Mouse (Mus musculus) forebrain, postnatal 0 days (tissue): Measurements from ENCODE around the gene Hoxa2. TPM values are rescaled to one million over a fixed set of nuclear protein-coding genes. Genes with fewer than 3 reads are reported as not detected.

ENCODE experiments used
- ATAC-seq: fragments of 200-750 bp; cut with Nextera tagmentation; 2 replicates; pipeline ENCODE4 v1.8.0; 2017; ENCODE audit warnings: mild to moderate bottlenecking, moderate library complexity
- DNase-seq: peaks from one replicate; pipeline ENCODE4 v3.0.0-alpha.2; 2015
- H3K27ac ChIP-seq: fragments of 300-500 bp; sonication (generic); 2 replicates; pipeline ENCODE4 v1.5.1; 2014; ENCODE audit warnings: low read depth, mild to moderate bottlenecking, antibody characterized with exemption, low read length, moderate library complexity, mixed read lengths
- H3K27me3 ChIP-seq: fragments of 300-500 bp; sonication (generic); 2 replicates; pipeline ENCODE4 v1.6.1; 2014; ENCODE audit warnings: mild to moderate bottlenecking, low read length, mixed read lengths; ENCODE audit not compliant: insufficient read depth
- H3K36me3 ChIP-seq: fragments of 300-500 bp; sonication (generic); 2 replicates; pipeline ENCODE4 v1.6.1; 2014; ENCODE audit warnings: mild to moderate bottlenecking, moderate library complexity; ENCODE audit not compliant: insufficient read depth
- H3K4me1 ChIP-seq: fragments of 300-500 bp; sonication (generic); 2 replicates; pipeline ENCODE4 v1.6.1; 2014; ENCODE audit warnings: antibody characterized with exemption; ENCODE audit not compliant: insufficient read depth
- H3K4me2 ChIP-seq: fragments of 300-500 bp; sonication (generic); 2 replicates; pipeline ENCODE4 v1.6.1; 2014; ENCODE audit warnings: low read depth, mild to moderate bottlenecking, moderate library complexity
- H3K4me3 ChIP-seq: fragments of 300-500 bp; sonication (generic); 2 replicates; pipeline ENCODE4 v1.5.1; 2014; ENCODE audit warnings: low read depth, low read length, mixed read lengths
- H3K9ac ChIP-seq: fragments of 300-500 bp; sonication (generic); 2 replicates; pipeline ENCODE4 v1.6.1; 2014; ENCODE audit warnings: mild to moderate bottlenecking
- H3K9me3 ChIP-seq: fragments of 300-500 bp; sonication (generic); 2 replicates; pipeline ENCODE4 v1.6.1; 2016; ENCODE audit warnings: low read length
- CTCF ChIP-seq: sonication (generic); IDR thresholded peaks from 2 replicates; pipeline ENCODE4 v1.5.1; 2016; ENCODE audit warnings: antibody characterized with exemption, control low read depth, low read depth
- WGBS: fragments of 180-500 bp; shearing (Covaris S2); extraction: QIAGEN DNeasy Blood & Tissue Kit; methylation state at CpG from one replicate; pipeline ENCODE4 v1.1.7; 2014; 5-methylcytosine and 5-hydroxymethylcytosine counted together
- polyA plus RNA-seq: library from polyadenylated mRNA; unstranded; fragments of >200 nt; fragmentation: Nextera tagmentation; extraction: Ambion mirVana; gene quantifications from 2 replicates; pipeline ENCODE4 v1.2.1, GENCODE M21; 2015
- total RNA-seq: library from RNA; depleted of rRNA; stranded (reverse); fragments of >200 nt; gene quantifications from 2 replicates; pipeline ENCODE4 v1.2.3, GENCODE M21; 2014

The Hoxa2 gene
- total and polyA plus RNA-seq, 2 experiments from 2014 or later, result not detected

DNA sequence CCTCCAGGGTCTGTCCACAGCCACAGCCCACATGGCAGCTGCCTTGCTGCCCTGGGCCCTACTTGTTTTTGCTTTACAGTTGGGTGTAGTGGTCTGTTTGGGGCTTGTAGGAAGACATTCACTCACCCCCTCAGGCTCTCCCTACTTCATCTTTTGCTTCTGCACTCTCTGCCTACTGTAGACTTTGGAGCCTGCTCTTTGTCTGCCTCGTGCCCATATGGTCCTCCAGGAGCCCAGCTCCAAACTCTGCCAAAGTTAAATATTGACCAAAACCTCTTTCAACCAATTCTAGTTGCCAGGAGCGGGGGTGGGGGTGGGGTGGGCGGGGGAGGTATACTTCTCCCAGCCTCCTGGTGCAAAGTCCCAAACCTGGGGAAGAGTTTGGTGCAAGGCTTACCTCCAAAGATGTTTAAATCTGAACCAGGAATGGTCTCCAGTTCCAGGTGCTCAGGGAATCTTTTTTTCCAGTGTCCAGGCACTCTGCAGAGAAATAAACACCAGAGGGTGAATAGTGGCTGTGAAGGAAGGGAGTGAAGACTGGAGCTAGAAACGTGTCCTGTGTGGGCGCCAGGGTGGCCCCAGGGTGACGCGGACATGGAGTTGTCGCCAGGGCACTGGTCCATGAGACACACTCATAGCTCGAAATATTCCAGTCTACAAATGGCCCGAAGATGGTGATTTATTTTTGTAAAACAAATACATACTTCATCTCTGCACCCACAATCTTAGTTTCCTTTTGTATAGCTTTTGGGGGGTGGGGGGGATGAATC lies 18.9 kb upstream of the Hoxa2 start:
- WGBS, result 7% methylated on average over 10 of the region's 10 CpGs
- no peak overlapping the region for H3K27ac ChIP-seq
- DNase-seq, result no peak
- H3K4me1 ChIP-seq, result no peaks in the 10 kb centered on the region
- no peak for TF ChIP-seq CTCF
- no peaks in the 10 kb centered on the region for H3K36me3 ChIP-seq
- H3K9me3 ChIP-seq, result no peaks in the 10 kb centered on the region
- no peak overlapping the region for H3K4me3 ChIP-seq
- H3K27me3 ChIP-seq, result peaks cover 100% of the 10 kb centered on the region
- H3K9ac ChIP-seq, result no peak overlapping the region
- no peak overlapping the region for H3K4me2 ChIP-seq
- no peak for ATAC-seq

DNA sequence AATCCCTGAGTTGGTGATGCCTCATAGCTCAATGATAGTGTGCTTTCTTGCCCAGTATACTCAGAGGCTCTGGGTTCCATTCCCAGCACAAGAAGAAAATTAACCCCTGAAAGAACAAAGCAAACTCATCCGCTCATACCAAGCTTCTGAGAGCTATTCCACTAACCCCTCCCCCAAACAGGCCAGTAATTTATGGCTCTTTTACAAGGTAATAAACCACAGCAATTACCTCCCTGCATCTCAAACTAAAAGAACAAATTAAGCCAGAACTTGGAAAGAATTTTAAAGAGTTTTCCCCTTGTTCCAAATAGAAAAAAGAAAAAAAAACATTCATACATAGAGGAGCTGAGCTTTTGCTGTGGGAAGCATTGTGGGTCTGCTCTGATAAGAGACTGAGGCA lies 18.2 kb upstream of the Hoxa2 start:
- no peaks in the 10 kb centered on the region for H3K4me1 ChIP-seq
- peaks cover 100% of the 10 kb centered on the region for H3K27me3 ChIP-seq
- H3K4me3 ChIP-seq, result no peak overlapping the region
- ATAC-seq (no peak), DNase-seq (no peak)
- whole genome bisulfite sequencing, result 0% methylated on average over 1 of the region's 1 CpGs
- H3K36me3 ChIP-seq, result no peaks in the 10 kb centered on the region
- no peak overlapping the region for H3K4me2 ChIP-seq
- H3K27ac ChIP-seq, result no peak overlapping the region
- no peak overlapping the region for H3K9ac ChIP-seq
- TF ChIP-seq CTCF, result no peak
- no peaks in the 10 kb centered on the region for H3K9me3 ChIP-seq

DNA sequence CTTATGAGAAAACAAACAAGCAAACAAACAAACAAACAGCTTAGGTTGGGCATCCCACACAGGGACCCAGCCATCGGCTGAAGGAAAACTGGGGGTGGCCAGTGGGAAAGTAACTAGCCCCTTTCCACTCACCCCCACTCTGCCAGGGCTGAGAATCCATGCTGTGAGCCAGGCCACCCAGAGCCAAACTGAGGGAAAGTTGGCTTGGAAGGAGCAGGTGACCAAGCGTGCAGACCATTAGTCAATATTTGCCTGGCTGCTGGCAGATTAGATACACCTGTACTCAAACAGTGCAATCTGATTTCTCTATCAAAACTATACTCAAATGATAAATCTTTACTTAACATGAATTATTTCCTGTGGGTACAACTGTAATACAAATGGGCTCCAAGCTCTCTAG lies 17.4 kb upstream of the Hoxa2 start:
- no peak for DNase-seq
- TF ChIP-seq CTCF, result no peak
- Histone ChIP-seq H3K27ac (no peak overlapping the region), H3K4me3 (no peak overlapping the region), H3K9me3 (no peaks in the 10 kb centered on the region), H3K4me2 (no peak overlapping the region), H3K36me3 (no peaks in the 10 kb centered on the region), H3K27me3 (peaks cover 99% of the 10 kb centered on the region), H3K4me1 (no peaks in the 10 kb centered on the region), H3K9ac (no peak overlapping the region)
- no peak for ATAC-seq
- WGBS, result 14% methylated on average over 2 of the region's 2 CpGs

DNA sequence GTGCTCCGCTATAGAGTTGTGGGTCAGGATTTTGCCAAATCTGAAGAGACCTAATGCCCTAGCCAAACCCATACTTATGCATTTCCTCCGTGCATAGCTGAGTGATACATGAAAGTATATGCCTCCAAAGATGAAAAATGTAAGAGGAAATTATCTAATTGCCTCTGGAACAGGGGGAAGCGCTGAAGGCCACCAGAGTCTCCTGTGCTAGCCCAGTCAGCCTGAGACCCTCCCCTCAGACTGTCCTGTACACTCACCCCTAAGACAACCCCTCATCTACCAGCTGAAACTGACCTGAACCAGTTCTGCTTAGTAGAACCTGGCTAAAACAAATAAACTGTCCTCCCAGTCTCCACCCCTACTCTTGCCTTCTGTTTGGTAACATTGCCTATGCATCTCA lies 16.1 kb upstream of the Hoxa2 start:
- DNase-seq (no peak), ATAC-seq (no peak)
- H3K9ac ChIP-seq, result no peak overlapping the region
- no peaks in the 10 kb centered on the region for H3K9me3 ChIP-seq
- H3K4me1 ChIP-seq, result no peaks in the 10 kb centered on the region
- H3K4me2 ChIP-seq, result no peak overlapping the region
- TF ChIP-seq CTCF, result no peak
- H3K4me3 ChIP-seq, result no peak overlapping the region
- peaks cover 98% of the 10 kb centered on the region for H3K27me3 ChIP-seq
- WGBS, result 5% methylated on average over 3 of the region's 3 CpGs
- H3K36me3 ChIP-seq, result no peaks in the 10 kb centered on the region
- H3K27ac ChIP-seq, result no peak overlapping the region

GRCm38 (mm10) chr6:52180213-52180710 lies 15.6 kb upstream of the Hoxa2 start:
- no peak overlapping the region for H3K27ac ChIP-seq
- DNase-seq (no peak), ATAC-seq (no peak)
- no peak overlapping the region for H3K4me3 ChIP-seq
- WGBS, result 1% methylated on average over 11 of the region's 11 CpGs
- H3K36me3 ChIP-seq, result no peaks in the 10 kb centered on the region
- no peaks in the 10 kb centered on the region for H3K9me3 ChIP-seq
- H3K4me2 ChIP-seq, result no peak overlapping the region
- peaks cover 96% of the 10 kb centered on the region for H3K27me3 ChIP-seq
- H3K4me1 ChIP-seq, result no peaks in the 10 kb centered on the region
- H3K9ac ChIP-seq, result no peak overlapping the region
- TF ChIP-seq CTCF, result no peak

GRCm38 (mm10) chr6:52179690-52180089 lies 15.1 kb upstream of the Hoxa2 start:
- no peak overlapping the region for H3K9ac ChIP-seq
- 2% methylated on average over 10 of the region's 10 CpGs for WGBS
- no peak overlapping the region for H3K4me3 ChIP-seq
- H3K27ac ChIP-seq, result no peak overlapping the region
- ATAC-seq (no peak), DNase-seq (no peak)
- peaks cover 96% of the 10 kb centered on the region for H3K27me3 ChIP-seq
- H3K4me2 ChIP-seq, result no peak overlapping the region
- no peak for TF ChIP-seq CTCF
- no peaks in the 10 kb centered on the region for H3K9me3 ChIP-seq
- H3K4me1 ChIP-seq, result no peaks in the 10 kb centered on the region
- no peaks in the 10 kb centered on the region for H3K36me3 ChIP-seq

DNA sequence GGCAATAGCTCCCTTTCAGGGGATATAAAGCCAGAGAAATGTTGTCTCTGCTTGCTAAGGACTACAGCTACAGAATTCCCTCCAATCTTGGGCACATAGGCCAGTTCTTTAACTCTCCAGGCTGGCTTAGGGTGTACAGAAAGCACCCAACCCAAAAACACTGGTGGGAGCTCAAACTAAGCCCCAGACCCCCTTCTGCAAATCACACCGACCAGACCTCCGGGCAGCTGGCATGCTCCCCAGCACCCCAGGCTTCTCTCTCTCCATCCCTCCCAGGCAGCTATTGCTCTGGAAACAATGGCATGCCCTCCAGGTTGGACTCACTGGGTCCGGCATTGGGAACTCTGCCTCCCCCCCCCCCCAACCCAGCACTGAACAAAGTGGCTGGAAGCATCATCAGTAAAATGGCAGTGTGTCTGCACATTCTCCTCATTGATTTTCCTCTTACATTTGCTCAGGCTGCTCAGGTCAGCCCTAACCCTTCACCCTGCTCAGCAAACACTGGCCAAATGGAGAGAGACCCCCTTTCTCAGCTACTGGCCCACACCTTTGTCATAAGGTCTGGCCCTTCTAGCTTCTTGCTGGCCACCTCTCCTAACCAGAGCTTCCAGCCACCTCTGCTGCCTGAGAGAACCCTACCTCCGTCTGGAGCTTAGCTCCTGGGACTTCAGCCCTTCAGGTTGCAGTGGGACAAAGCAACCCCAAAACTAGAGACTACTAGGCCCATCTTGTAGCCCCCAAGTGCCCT lies 14.5 kb upstream of the Hoxa2 start:
- 1% methylated on average over 4 of the region's 4 CpGs for WGBS
- DNase-seq (no peak), ATAC-seq (no peak)
- H3K4me3 ChIP-seq, result no peak overlapping the region
- no peak overlapping the region for H3K9ac ChIP-seq
- H3K27ac ChIP-seq, result no peak overlapping the region
- H3K36me3 ChIP-seq, result no peaks in the 10 kb centered on the region
- no peaks in the 10 kb centered on the region for H3K4me1 ChIP-seq
- no peaks in the 10 kb centered on the region for H3K9me3 ChIP-seq
- H3K4me2 ChIP-seq, result no peak overlapping the region
- no peak for TF ChIP-seq CTCF
- peaks cover 95% of the 10 kb centered on the region for H3K27me3 ChIP-seq
